Mouse (Mus musculus) heart, postnatal 4 days (tissue): Measurements from ENCODE around the gene Kcnj16. TPM values are rescaled to one million over a fixed set of nuclear protein-coding genes. Genes with fewer than 3 reads are reported as not detected.

Source experiments
- DNase-seq: peaks from one replicate; pipeline ENCODE4 v3.0.0; 2021
- total RNA-seq, 2 experiments: library from RNA; stranded (reverse); gene quantifications; 2 replicates each; pipeline ENCODE4 v1.2.3; 2021

Gene Kcnj16
- total RNA-seq, 2 experiments from 2014 or later: not detected

GRCm38 (mm10) chr11:111057435-111057834 lies 89.6 kb downstream of the Kcnj16 start:
- DNase-seq: no peak

DNA sequence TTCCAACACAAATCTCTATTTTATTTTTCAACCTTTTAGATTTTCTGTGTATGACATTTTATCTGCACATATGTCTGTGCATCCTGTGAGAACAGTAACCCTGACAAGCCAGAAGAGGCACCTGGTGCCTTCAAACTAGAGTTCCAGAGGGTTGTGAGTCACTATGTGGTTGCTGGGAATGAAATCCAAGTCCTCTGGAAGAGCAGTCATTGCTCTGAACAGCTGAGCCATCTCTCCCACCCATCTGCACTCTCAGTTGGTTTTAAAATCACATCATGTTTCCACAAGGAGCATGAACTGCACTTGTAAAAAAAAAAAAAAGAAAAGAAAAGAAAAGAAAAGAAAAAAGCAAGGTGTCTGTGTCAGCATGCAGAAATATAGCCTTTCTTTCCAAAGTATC lies 91.6 kb downstream of the Kcnj16 start:
- no peak for DNase-seq

GRCm38 (mm10) chr11:111060216-111060615 lies 92.4 kb downstream of the Kcnj16 start:
- DNase-seq: no peak

GRCm38 (mm10) chr11:111064751-111065527 lies 97.1 kb downstream of the Kcnj16 start:
- DNase-seq: peak; percentile 58

- peak; percentile 95 for DNase-seq
These were observed 97.9 kb downstream of the Kcnj16 start, which contains the start of gene Kcnj2 for GRCm38 (mm10) chr11:111065635-111066298. Kcnj2 (plus strand) TSS chr11:111066164.

GRCm38 (mm10) chr11:111066299-111066691 lies 98.5 kb downstream of the Kcnj16 start:
- no peak for DNase-seq

- DNase-seq: peak; percentile 17
These were observed 100.0 kb downstream of the Kcnj16 start for GRCm38 (mm10) chr11:111067787-111068186.

- peak; percentile 13 for DNase-seq
These were observed 102.6 kb downstream of the Kcnj16 start for GRCm38 (mm10) chr11:111070460-111070859.

DNA sequence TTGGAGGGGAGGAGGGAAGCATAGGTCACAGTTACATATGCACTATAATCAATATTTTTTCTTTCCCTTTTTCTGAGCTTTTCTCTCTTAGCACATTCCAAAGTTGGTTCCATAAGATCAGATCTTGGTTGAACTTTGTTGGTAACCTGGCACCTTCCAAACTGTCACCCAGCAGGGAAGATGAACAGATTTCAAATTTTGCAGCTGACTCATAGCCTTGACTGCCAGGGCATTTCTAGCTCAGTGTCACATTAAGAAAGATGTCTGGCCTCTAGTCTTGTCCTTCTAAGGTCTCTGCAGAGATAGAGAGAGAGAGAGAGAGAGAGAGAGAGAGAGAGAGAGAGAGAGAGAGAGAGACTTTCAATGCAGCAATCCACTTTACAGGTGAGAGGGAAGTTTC lies 106.3 kb downstream of the Kcnj16 start:
- no peak for DNase-seq

Other genes starting within 250 kb of the Kcnj16 start
- 10 to 100 TPM; 23.8 to 33.4 TPM for gene Kcnj2, start 98.1 kb downstream of the Kcnj16 start, total RNA-seq